Mouse (Mus musculus) kidney, postnatal 4 days (tissue): ENCODE results near the gene Hip1.

Source experiments
- DNase-seq, 2 experiments: peaks; one replicate each; pipeline ENCODE4 v3.0.0; 2021; ENCODE audit warnings: mixed read lengths in 2 of 2

The Hip1 gene

GRCm38 (mm10) chr5:135544865-135545797, at the start of gene Hip1:
Hip1 (minus strand) TSS chr5:135545120.
- peak; percentile 97 for DNase-seq

DNA sequence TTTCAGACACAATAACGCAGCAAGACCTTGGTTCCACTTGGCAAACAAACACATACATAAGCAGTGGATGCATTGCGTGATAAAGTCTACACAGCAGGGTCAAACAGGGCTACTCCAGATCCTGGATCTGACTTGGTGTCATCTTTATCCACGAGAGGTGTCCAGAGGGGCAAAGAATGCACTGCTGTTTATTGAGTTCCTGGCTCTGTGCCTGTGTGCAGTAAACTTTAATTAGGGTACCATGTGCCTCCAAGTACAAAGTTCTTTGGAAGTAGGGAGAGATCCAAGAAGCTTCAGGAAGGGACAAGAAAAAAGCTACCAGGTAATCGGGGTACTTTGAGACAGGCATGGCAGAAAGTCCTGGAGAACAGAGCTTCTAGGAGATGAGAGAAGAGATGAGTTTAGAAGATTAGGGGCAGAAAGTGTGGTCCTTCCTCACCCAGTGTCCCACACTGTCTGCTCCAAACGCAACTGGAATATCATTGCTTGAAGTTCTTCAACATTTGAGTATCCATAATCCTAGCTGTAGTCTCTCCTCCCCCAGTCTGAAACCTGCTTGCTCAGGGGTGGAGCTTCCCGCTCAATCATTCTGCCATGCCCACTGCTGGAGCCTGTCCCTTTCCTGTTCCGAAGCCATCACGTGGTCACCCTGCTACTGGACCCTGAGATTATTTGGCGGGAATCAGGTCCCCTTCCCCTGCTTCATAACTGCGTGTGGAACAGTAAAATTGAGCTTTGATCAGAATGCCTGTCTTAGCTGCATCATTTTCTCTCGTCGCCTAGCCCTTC, 45.3 kb upstream of the Hip1 start:
- DNase-seq = peak in 1 of 2 experiments; percentile 9

GRCm38 (mm10) chr5:135587764-135588163, 42.8 kb upstream of the Hip1 start:
- DNase-seq = no peak

DNA sequence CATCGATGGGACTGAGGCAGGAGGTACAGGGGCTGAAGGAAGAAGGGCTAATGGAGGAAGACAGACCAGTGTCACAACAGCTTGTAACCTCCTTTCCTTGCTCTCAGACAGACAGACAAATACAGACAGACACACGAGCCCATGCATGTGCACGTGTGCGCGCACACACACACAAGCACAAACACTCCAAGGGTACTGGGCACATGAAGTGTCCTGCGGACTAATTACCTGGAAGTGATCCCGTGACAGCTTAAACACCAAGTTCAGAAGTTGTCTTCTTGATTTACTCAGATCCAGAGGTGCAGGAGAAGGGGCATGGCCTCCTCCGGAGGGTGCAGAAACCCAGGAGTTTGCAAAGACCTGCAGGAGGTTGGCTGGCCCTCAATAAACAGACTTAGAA, 40.8 kb upstream of the Hip1 start:
- DNase-seq = no peak

DNA sequence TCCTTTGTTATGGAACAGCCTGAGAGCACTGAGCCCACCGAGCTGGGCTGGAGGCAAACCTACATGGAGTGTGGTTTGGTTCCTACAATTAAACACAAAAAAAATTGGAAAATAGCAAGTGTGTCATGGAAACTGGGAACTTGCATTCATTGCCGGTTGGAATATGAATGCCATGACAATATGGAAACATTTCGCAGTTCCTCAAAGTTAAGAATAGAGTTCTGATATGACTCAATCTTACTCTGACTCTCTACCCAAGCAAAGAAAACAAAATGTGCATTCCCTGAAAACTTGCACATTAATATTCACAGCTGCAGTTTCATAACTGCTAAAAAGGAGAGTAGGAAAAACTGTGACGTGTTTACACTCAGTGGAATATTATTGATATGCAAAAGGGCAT, 37.4 kb upstream of the Hip1 start:
- DNase-seq = no peak

DNA sequence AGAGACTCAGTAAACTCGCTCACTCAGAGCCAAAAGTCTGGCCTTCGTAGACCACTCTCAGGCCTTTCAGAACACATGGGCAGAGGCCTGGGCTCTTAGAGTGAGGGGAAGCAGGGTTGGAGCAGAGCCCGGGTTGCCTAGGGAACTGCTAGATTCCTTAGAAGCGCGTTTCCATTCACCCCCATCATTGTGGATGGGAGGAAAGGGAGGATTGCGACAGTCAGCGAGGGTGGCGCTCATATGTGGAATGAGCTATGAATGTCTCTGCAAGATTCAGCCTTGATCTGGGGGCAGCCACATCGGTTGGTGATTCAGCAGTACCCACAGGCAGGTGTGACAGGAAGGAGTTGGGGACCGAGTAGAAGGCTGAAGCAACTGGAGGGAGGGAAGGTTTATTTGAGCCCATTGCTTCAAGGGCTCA, 34.4 kb upstream of the Hip1 start:
- DNase-seq = no peak

- no peak for DNase-seq
These were observed 31.1 kb upstream of the Hip1 start for GRCm38 (mm10) chr5:135576055-135576454.

GRCm38 (mm10) chr5:135573006-135573405, 28.1 kb upstream of the Hip1 start, which contains the start of gene Ccl24:
Ccl24 (minus strand) TSS chr5:135573049.
- DNase-seq = no peak

GRCm38 (mm10) chr5:135568698-135569097, 23.8 kb upstream of the Hip1 start:
- DNase-seq = no peak

DNA sequence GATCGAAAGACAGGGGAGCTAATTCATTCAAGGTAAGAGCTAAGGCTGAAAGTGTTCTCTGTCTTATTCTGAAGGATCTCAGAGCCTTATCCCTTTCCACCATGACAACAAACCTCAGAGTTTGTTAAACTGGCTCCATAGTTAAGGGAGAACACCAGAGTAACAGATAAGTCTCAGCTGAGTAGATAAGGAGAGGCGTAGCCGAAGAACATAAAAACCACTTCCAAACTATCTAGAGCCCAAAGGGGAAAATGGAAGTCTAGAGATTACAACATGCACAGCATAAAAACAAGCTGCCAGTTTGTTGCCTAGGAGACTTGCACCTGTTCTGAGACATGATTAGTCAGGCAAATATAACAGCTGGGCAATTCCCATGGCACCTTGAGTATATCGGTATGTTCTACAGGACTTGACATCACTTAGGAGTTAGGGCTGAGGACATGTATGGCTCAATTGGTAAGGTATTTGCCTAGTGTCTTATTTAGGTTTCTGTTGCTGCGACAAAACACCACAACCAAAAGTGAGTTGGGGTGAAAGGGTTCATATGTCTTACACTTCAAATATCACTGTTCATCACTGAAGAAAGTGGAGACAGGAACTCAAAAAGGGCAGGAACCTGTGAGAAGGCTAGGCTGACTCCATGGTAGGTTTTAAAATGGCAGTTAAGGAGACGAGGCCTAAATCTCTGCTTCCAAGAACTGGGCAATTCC, 22.8 kb upstream of the Hip1 start:
- no peak for DNase-seq

- DNase-seq = no peak
These were observed 18.5 kb upstream of the Hip1 start, which contains the start of gene Ccl26 for GRCm38 (mm10) chr5:135563469-135563868. Ccl26 (minus strand) TSS chr5:135563569.

DNA sequence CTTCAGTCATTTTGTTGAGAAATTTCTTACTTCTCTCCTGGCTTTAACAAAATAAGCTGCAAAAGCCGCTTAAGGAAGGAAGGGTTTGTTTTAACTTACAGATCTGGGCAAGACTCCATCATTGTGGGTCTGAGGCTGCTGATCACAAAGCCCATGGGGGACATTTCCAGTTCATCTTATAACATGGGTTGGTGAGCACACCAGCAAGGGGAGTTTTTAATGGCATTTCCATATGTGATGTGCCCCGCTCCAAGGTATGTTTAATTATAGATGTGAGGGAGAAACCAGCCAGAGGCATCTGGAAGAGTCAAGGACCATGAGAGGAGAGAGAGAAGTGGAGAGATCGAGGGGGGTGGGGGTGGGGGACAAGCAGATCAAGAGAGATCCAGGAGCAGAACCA, 12.8 kb upstream of the Hip1 start:
- no peak for DNase-seq

DNA sequence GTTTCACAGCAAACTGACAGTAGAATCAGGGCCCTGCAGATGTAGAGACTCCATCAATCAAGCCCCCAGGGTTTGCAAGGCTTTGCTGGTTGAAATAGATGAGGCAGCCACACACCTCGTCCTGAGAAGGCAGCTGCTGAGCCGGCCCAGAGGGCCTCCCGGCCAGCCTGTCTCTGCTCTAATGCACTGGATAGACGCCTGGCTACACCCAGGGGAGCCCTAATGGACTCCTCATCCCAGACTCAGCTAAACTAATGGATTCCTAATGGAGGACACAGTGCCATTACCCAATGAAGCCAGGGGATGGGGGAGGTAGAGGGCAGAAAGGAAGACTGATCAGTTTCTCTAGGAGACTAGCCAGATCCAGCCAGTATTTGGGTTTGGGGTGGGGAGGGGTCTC, 12.1 kb upstream of the Hip1 start:
- DNase-seq = no peak

GRCm38 (mm10) chr5:135556259-135556658, 11.3 kb upstream of the Hip1 start:
- DNase-seq = no peak

GRCm38 (mm10) chr5:135551591-135551990, 6.7 kb upstream of the Hip1 start:
- no peak for DNase-seq

DNA sequence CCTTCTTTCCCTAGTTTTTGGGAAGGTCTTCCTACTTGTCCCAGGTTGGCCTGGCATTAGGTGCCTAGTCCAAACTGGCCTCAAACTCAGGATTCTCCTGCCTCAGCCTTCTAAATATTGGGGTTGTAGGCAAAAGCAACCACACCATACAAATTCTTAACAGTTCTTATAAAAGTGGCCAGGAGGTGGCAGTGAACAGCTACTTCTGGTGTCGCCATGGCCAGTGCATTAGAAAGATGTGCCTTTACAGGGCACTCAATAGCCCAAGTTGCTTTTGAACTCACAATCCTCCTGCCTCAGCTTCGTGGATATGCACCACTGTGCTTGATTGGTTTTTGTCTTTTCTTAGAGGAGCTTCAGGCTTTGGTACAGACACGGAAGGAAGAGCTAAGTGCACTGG, 6.0 kb upstream of the Hip1 start:
- DNase-seq = no peak

- no peak for DNase-seq
These were observed 3.1 kb upstream of the Hip1 start for GRCm38 (mm10) chr5:135547990-135548389.

- peak; percentile 46 to 60 for DNase-seq
These were observed 825 bp downstream of the Hip1 start for GRCm38 (mm10) chr5:135544032-135544558.

GRCm38 (mm10) chr5:135537794-135538214, 7.1 kb downstream of the Hip1 start:
- no peak for DNase-seq

DNA sequence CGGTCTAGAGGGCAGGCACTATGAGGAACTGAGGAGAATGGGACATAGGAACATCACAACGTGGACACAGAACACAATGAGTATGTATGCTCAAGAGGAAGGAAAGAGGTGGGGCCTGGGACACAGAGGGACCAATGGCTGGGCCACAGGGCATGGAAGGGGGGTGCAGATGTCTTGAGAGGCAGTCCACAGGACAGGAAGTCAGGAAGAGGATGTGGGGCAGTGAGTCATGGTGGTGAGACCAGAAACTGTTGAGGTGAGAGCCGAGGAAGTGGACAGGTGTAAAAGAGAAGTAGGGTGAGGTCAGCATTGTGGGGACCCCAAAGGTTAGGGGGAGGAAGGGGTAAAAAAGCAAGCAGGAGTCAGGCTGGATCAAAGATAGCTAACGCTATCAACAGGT, 7.6 kb downstream of the Hip1 start:
- DNase-seq = peak in 1 of 2 experiments; percentile 35

GRCm38 (mm10) chr5:135535867-135536266, 9.1 kb downstream of the Hip1 start:
- DNase-seq = no peak

- peak; percentile 52 to 71 for DNase-seq
These were observed 11.5 kb downstream of the Hip1 start for GRCm38 (mm10) chr5:135533431-135533830.
